Mouse (Mus musculus) olfactory bulb, adult 2 months (tissue): ENCODE results near the gene Olfr782.
"Not testable (repeated sequence)": the region's sequence is repeated elsewhere in the genome, so short reads cannot be mapped to it uniquely, and the experiment has no call there.

ENCODE experiments used
- CTCF ChIP-seq: fragments of 200-500 bp; IDR thresholded peaks from 2 replicates; pipeline ENCODE4 v1.5.1; 2012; ENCODE audit warnings: low read depth, mild to moderate bottlenecking, low read length, moderate library complexity; ENCODE audit not compliant: insufficient read depth
- POLR2A ChIP-seq: fragments of 200-500 bp; IDR thresholded peaks from 2 replicates; pipeline ENCODE4 v1.6.1; 2012; ENCODE audit warnings: mild to moderate bottlenecking, low read depth, low read length, moderate library complexity; ENCODE audit not compliant: insufficient read depth

GRCm38 (mm10) chr10:129313521-129313920 is 35.1 kb upstream of the Olfr782 start:
- not testable (repeated sequence) for TF ChIP-seq CTCF, POLR2A
